Mouse (Mus musculus) liver, embryonic 16.5 days (tissue): ENCODE measurements around the gene Btbd9. TPM values are rescaled to one million over a fixed set of nuclear protein-coding genes. Genes with fewer than 3 reads are reported as not detected.

Experiments used
- ATAC-seq: fragments of 200-750 bp; cut with Nextera tagmentation; 2 replicates; pipeline ENCODE4 v1.8.0; 2017; ENCODE audit warnings: low read depth, mild to moderate bottlenecking, moderate number of reproducible peaks, moderate library complexity
- H3K27ac ChIP-seq: fragments of 300-500 bp; sonication (generic); 2 replicates; pipeline ENCODE4 v1.5.1; 2014; ENCODE audit warnings: mild to moderate bottlenecking, low read length
- H3K27me3 ChIP-seq: fragments of 300-500 bp; sonication (generic); 2 replicates; pipeline ENCODE4 v1.6.1; 2014; ENCODE audit warnings: low read depth, low read length, mixed read lengths; ENCODE audit not compliant: control insufficient read depth, insufficient read depth
- H3K36me3 ChIP-seq: fragments of 300-500 bp; sonication (generic); 2 replicates; pipeline ENCODE4 v1.6.1; 2014; ENCODE audit warnings: mild to moderate bottlenecking; ENCODE audit not compliant: control insufficient read depth, insufficient read depth
- H3K4me1 ChIP-seq: fragments of 300-500 bp; sonication (generic); 2 replicates; pipeline ENCODE4 v1.6.1; 2014; ENCODE audit warnings: low read depth, low read length, mixed read lengths; ENCODE audit not compliant: control insufficient read depth
- H3K4me2 ChIP-seq: fragments of 300-500 bp; sonication (generic); 2 replicates; pipeline ENCODE4 v1.6.1; 2014; ENCODE audit warnings: low read depth, low read length, mixed read lengths
- H3K4me3 ChIP-seq: fragments of 300-500 bp; sonication (generic); 2 replicates; pipeline ENCODE4 v1.5.1; 2014; ENCODE audit warnings: low read depth, mild to moderate bottlenecking, low read length
- H3K9ac ChIP-seq: fragments of 300-500 bp; sonication (generic); 2 replicates; pipeline ENCODE4 v1.6.1; 2014; ENCODE audit warnings: low read depth, low read length
- H3K9me3 ChIP-seq: fragments of 300-500 bp; sonication (generic); replicated peaks from 2 replicates; pipeline ENCODE4 v1.6.1; 2016; ENCODE audit warnings: low read length; ENCODE audit not compliant: control insufficient read depth
- WGBS: fragments of 180-500 bp; shearing (Covaris S2); extraction: QIAGEN DNeasy Blood & Tissue Kit; methylation state at CpG from one replicate; pipeline ENCODE4 v1.1.7; 2014; ENCODE audit not compliant: insufficient replicate concordance; 5-methylcytosine and 5-hydroxymethylcytosine counted together
- polyA plus RNA-seq: library from polyadenylated mRNA; unstranded; fragments of >200 nt; fragmentation: Nextera tagmentation; extraction: Ambion mirVana; gene quantifications from 2 replicates; pipeline ENCODE4 v1.2.1, GENCODE M21; 2015

Gene Btbd9
- polyA plus RNA-seq, 1 experiment from 2014 or later, result 13.2 TPM

GRCm38 (mm10) chr17:30415693-30416092 lies 160.6 kb downstream of the Btbd9 start:
- H3K4me3 ChIP-seq, result no peak overlapping the region
- no peaks in the 10 kb centered on the region for H3K4me1 ChIP-seq
- WGBS, result 45% methylated on average over 3 of the region's 3 CpGs
- no peak overlapping the region for H3K27ac ChIP-seq
- no peaks in the 10 kb centered on the region for H3K36me3 ChIP-seq
- no peak for ATAC-seq
- no peaks in the 10 kb centered on the region for H3K27me3 ChIP-seq
- H3K9me3 ChIP-seq, result no peaks in the 10 kb centered on the region
- no peak overlapping the region for H3K9ac ChIP-seq
- no peak overlapping the region for H3K4me2 ChIP-seq

- Histone ChIP-seq H3K36me3 (no peaks in the 10 kb centered on the region), H3K4me3 (no peak overlapping the region)
- 53% methylated on average over 3 of the region's 3 CpGs for whole genome bisulfite sequencing
Observed at GRCm38 (mm10) chr17:30412991-30413390, 163.3 kb downstream of the Btbd9 start.

GRCm38 (mm10) chr17:30406002-30406401 lies 170.3 kb downstream of the Btbd9 start:
- ATAC-seq, result no peak
- Histone ChIP-seq H3K4me3 (no peak overlapping the region), H3K9ac (no peak overlapping the region), H3K4me2 (no peak overlapping the region), H3K4me1 (no peaks in the 10 kb centered on the region), H3K27ac (no peak overlapping the region), H3K9me3 (no peaks in the 10 kb centered on the region), H3K27me3 (no peaks in the 10 kb centered on the region), H3K36me3 (no peaks in the 10 kb centered on the region)
- 69% methylated on average over 7 of the region's 7 CpGs for WGBS

More at GRCm38 (mm10) chr17:30412991-30413390, 163.3 kb downstream of the Btbd9 start:
- ATAC-seq, result no peak
- H3K9ac ChIP-seq, result no peak overlapping the region
- no peaks in the 10 kb centered on the region for H3K9me3 ChIP-seq
- H3K27ac ChIP-seq, result no peak overlapping the region
- no peak overlapping the region for H3K4me2 ChIP-seq
- H3K4me1 ChIP-seq, result no peaks in the 10 kb centered on the region
- H3K27me3 ChIP-seq, result no peaks in the 10 kb centered on the region

GRCm38 (mm10) chr17:30402871-30403270 lies 173.4 kb downstream of the Btbd9 start:
- no peaks in the 10 kb centered on the region for H3K9me3 ChIP-seq
- 72% methylated on average over 3 of the region's 3 CpGs for WGBS
- no peak for ATAC-seq

GRCm38 (mm10) chr17:30395261-30395660 lies 181.0 kb downstream of the Btbd9 start:
- no peak for ATAC-seq
- H3K4me1 ChIP-seq, result no peaks in the 10 kb centered on the region

More at GRCm38 (mm10) chr17:30402871-30403270, 173.4 kb downstream of the Btbd9 start:
- no peak overlapping the region for H3K4me2 ChIP-seq
- H3K36me3 ChIP-seq, result no peaks in the 10 kb centered on the region
- H3K27me3 ChIP-seq, result no peaks in the 10 kb centered on the region
- no peak overlapping the region for H3K4me3 ChIP-seq
- H3K9ac ChIP-seq, result no peak overlapping the region
- H3K4me1 ChIP-seq, result no peaks in the 10 kb centered on the region
- H3K27ac ChIP-seq, result no peak overlapping the region

GRCm38 (mm10) chr17:30392031-30392430 lies 184.3 kb downstream of the Btbd9 start:
- H3K9ac ChIP-seq, result no peak overlapping the region
- no peak overlapping the region for H3K4me2 ChIP-seq
- no peaks in the 10 kb centered on the region for H3K4me1 ChIP-seq
- no peak for ATAC-seq
- H3K36me3 ChIP-seq, result no peaks in the 10 kb centered on the region
- no peaks in the 10 kb centered on the region for H3K9me3 ChIP-seq
- no peak overlapping the region for H3K27ac ChIP-seq
- H3K27me3 ChIP-seq, result no peaks in the 10 kb centered on the region
- no peak overlapping the region for H3K4me3 ChIP-seq
- WGBS, result 61% methylated on average over 4 of the region's 4 CpGs

More at GRCm38 (mm10) chr17:30395261-30395660, 181.0 kb downstream of the Btbd9 start:
- 68% methylated on average over 4 of the region's 4 CpGs for WGBS
- Histone ChIP-seq H3K27me3 (no peaks in the 10 kb centered on the region), H3K27ac (no peak overlapping the region), H3K9ac (no peak overlapping the region), H3K4me3 (no peak overlapping the region), H3K36me3 (no peaks in the 10 kb centered on the region), H3K9me3 (no peaks in the 10 kb centered on the region), H3K4me2 (no peak overlapping the region)

GRCm38 (mm10) chr17:30391220-30391619 lies 185.1 kb downstream of the Btbd9 start:
- H3K9ac ChIP-seq, result no peak overlapping the region
- H3K4me1 ChIP-seq, result no peaks in the 10 kb centered on the region
- ATAC-seq, result no peak
- H3K9me3 ChIP-seq, result no peaks in the 10 kb centered on the region
- H3K4me3 ChIP-seq, result no peak overlapping the region
- no peak overlapping the region for H3K4me2 ChIP-seq
- H3K36me3 ChIP-seq, result no peaks in the 10 kb centered on the region
- H3K27ac ChIP-seq, result no peak overlapping the region
- H3K27me3 ChIP-seq, result no peaks in the 10 kb centered on the region
- WGBS, result 78% methylated on average over 1 of the region's 1 CpGs

GRCm38 (mm10) chr17:30389686-30390085 lies 186.6 kb downstream of the Btbd9 start:
- Histone ChIP-seq H3K36me3 (no peaks in the 10 kb centered on the region), H3K4me3 (no peak overlapping the region), H3K4me2 (no peak overlapping the region), H3K9ac (no peak overlapping the region), H3K27me3 (no peaks in the 10 kb centered on the region), H3K9me3 (no peaks in the 10 kb centered on the region), H3K4me1 (no peaks in the 10 kb centered on the region), H3K27ac (no peak overlapping the region)
- ATAC-seq, result no peak

- Histone ChIP-seq H3K36me3 (no peaks in the 10 kb centered on the region), H3K9ac (no peak overlapping the region), H3K4me3 (no peak overlapping the region), H3K9me3 (no peaks in the 10 kb centered on the region), H3K27ac (no peak overlapping the region), H3K27me3 (no peaks in the 10 kb centered on the region), H3K4me1 (no peaks in the 10 kb centered on the region), H3K4me2 (no peak overlapping the region)
- no peak for ATAC-seq
- 68% methylated on average over 4 of the region's 4 CpGs for WGBS
Observed at GRCm38 (mm10) chr17:30388817-30389216, 187.5 kb downstream of the Btbd9 start.
